Mouse (Mus musculus) bone marrow, adult 2 months (tissue): ENCODE data around the gene Ascl3.

ENCODE experiments used
- CTCF ChIP-seq: fragments of 200-500 bp; IDR thresholded peaks from 2 replicates; pipeline ENCODE4 v1.5.1; 2011; ENCODE audit warnings: low read length, control low read depth; ENCODE audit not compliant: control insufficient read depth, insufficient read depth
- POLR2A ChIP-seq: fragments of 200-500 bp; IDR thresholded peaks from 2 replicates; pipeline ENCODE4 v1.6.1; 2011; ENCODE audit warnings: low read depth, mild to moderate bottlenecking, control low read depth, low read length, borderline replicate concordance; ENCODE audit not compliant: control insufficient read depth

DNA sequence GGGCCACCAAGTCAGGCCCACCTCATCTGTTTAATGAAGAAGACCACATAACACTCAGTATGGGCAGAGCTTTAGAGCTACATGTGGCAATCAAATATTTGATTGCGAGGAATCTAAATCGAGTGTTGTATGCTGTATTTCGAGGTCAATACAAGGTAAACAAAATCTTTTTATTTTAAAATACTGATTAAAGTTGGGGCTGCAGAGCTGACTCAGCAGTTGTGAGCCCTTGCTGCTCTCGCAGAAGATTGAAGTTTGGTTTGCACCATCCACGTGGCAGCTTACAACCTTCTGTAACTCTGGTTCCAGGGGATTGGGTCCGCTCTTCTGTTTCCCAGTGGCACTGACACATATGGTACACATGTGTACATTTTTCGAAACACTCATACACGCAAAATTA lies 22.5 kb upstream of the Ascl3 start:
- no peak for TF ChIP-seq CTCF
- no peak for TF ChIP-seq POLR2A
